Mouse (Mus musculus): ENCODE results near the gene Nr1h4. TPM values are rescaled to one million over a fixed set of nuclear protein-coding genes. Genes with fewer than 3 reads are reported as not detected.

The Nr1h4 gene
- polyA plus RNA-seq, 1 experiment from 2014 or later = 17.8 TPM

DNA sequence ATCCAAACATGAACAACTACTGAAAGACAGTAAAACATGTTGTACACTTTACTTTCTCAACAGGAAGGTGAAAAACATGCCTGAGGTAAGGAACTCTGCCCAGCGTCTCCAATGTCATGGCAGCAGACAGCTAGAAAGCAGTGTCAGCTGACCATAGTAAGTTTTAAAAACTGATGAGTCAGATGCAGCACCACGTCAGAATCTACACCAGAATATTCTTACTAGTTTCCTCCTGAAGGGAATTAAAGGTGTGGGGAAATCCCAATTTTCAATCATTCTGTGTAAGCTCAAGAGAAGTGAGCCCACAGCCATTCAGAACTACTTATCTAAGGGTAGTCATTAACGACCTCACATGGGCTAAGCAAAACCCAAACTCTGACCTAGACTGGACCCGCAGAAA is 90.7 kb downstream of the Nr1h4 start:
- Histone ChIP-seq H3K4me1 (replicated peaks; ENCODE audit: control insufficient read depth, insufficient read depth, low read length) (peaks cover 8% of the 10 kb centered on the region; the same call in 1 of the 2 replicates), H3K27ac (ENCODE audit: low read depth) (no peak overlapping the region), H3K4me3 (ENCODE audit: low read depth, low read length) (peak overlapping the region; percentile 76), H3K9ac (ENCODE audit: low read length) (peak overlapping the region; percentile 59), H3K27me3 (replicated peaks; ENCODE audit: control insufficient read depth, insufficient read depth, low read length) (no peaks in the 10 kb centered on the region), H3K36me3 (ENCODE audit: control insufficient read depth, insufficient read depth, low read length) (peaks cover 5% of the 10 kb centered on the region; the same call in 1 of the 2 replicates), H3K4me2 (ENCODE audit: low read length) (peak overlapping the region; percentile 85), H3K9me3 (ENCODE audit: control insufficient read depth, low read length) (no peaks in the 10 kb centered on the region)
- 11% methylated on average over 4 of the region's 4 CpGs for WGBS
- no peak for ATAC-seq (replicated peaks; ENCODE audit: low FRiP score, low TSS enrichment, low read depth)
- peak; percentile 48 for DNase-seq (ENCODE audit: low spot score)

DNA sequence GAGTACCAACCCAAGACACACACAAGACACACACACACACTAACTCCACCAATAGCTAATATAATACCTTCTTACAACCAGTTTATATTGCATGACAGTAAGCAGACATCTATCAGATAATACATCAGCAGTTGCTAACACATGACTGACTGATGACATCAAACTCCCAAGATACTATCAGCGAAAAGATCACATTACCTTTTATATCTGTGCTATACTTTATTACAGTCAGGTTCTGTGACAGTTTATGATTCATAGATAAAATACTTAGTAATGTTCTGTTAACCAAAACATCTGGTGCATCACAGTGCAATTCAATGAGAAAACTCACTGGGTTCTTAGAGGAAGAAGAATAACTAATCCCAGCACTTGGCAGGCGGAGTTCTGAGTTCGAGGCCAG is 91.4 kb downstream of the Nr1h4 start:
- Histone ChIP-seq H3K9ac (ENCODE audit: low read length) (no peak overlapping the region), H3K27ac (ENCODE audit: low read depth) (no peak overlapping the region), H3K36me3 (ENCODE audit: control insufficient read depth, insufficient read depth, low read length) (peaks cover 10% of the 10 kb centered on the region; the same call in 1 of the 2 replicates), H3K4me2 (ENCODE audit: low read length) (no peak overlapping the region), H3K27me3 (replicated peaks; ENCODE audit: control insufficient read depth, insufficient read depth, low read length) (no peaks in the 10 kb centered on the region), H3K9me3 (ENCODE audit: control insufficient read depth, low read length) (no peaks in the 10 kb centered on the region), H3K4me1 (replicated peaks; ENCODE audit: control insufficient read depth, insufficient read depth, low read length) (peaks cover 8% of the 10 kb centered on the region; the same call in 1 of the 2 replicates), H3K4me3 (ENCODE audit: low read depth, low read length) (no peak overlapping the region)
- no peak for ATAC-seq (replicated peaks; ENCODE audit: low FRiP score, low TSS enrichment, low read depth)
- no peak for DNase-seq (ENCODE audit: low spot score)
- WGBS = 94% methylated on average over 3 of the region's 3 CpGs

DNA sequence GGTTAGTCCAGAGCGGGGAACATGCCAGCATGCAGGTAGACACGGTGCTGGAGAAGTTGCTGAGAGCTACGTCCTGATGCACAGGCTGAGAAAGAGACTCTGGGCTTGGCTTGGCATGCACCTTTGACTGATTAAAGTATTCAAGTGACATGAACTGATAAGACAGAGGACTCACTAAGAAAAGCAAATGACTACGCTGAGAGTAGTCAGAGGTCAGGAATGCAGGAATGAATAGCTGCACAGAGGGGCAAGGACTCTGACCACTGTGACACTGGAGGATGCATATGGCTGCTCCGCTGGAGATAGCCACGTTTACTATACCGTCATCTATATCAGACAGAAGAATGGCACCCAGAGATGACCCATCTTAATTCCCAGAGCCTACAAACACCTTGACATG is 94.0 kb downstream of the Nr1h4 start:
- H3K27ac ChIP-seq (ENCODE audit: low read depth) = no peak overlapping the region
- 75% methylated on average over 7 of the region's 7 CpGs for WGBS
- H3K27me3 ChIP-seq (replicated peaks; ENCODE audit: control insufficient read depth, insufficient read depth, low read length) = no peaks in the 10 kb centered on the region
- ATAC-seq (replicated peaks; ENCODE audit: low FRiP score, low TSS enrichment, low read depth) (no peak), DNase-seq (ENCODE audit: low spot score) (peak; percentile 45)
- H3K36me3 ChIP-seq (ENCODE audit: control insufficient read depth, insufficient read depth, low read length) = peaks cover 20% of the 10 kb centered on the region
- H3K9ac ChIP-seq (ENCODE audit: low read length) = no peak overlapping the region
- no peaks in the 10 kb centered on the region for H3K9me3 ChIP-seq (ENCODE audit: control insufficient read depth, low read length)
- H3K4me3 ChIP-seq (ENCODE audit: low read depth, low read length) = no peak overlapping the region
- H3K4me2 ChIP-seq (ENCODE audit: low read length) = no peak overlapping the region
- H3K4me1 ChIP-seq (replicated peaks; ENCODE audit: control insufficient read depth, insufficient read depth, low read length) = peaks cover 8% of the 10 kb centered on the region; the same call in 1 of the 2 replicates

DNA sequence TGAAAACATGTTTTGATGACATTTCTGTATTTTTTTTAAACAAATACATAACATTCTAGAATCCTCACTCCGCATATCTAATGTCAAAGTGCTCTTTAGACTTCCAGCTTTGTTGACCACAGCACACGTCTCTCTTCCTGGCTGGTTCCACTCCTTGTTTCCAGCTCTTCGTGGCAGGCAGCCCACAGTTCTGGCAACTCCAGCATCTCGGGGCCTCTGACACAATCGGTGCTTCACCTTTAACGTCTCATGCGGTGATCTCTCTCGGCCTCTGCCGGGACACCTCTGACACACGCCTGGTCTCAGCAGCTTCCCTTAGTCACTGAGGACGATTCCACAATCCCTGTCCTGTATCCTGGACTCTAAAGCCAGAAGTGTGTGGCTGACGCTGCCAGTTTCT is 95.4 kb downstream of the Nr1h4 start:
- H3K4me2 ChIP-seq (ENCODE audit: low read length) = no peak overlapping the region
- WGBS = 78% methylated on average over 12 of the region's 12 CpGs
- 0 out of 2 replicates have a peak, but pooled peaks cover 4% of the 10 kb centered on the region for H3K4me1 ChIP-seq (replicated peaks; ENCODE audit: control insufficient read depth, insufficient read depth, low read length)
- DNase-seq (ENCODE audit: low spot score) = no peak
- no peak overlapping the region for H3K27ac ChIP-seq (ENCODE audit: low read depth)
- no peak for ATAC-seq (replicated peaks; ENCODE audit: low FRiP score, low TSS enrichment, low read depth)
- H3K36me3 ChIP-seq (ENCODE audit: control insufficient read depth, insufficient read depth, low read length) = peaks cover 31% of the 10 kb centered on the region
- no peaks in the 10 kb centered on the region for H3K27me3 ChIP-seq (replicated peaks; ENCODE audit: control insufficient read depth, insufficient read depth, low read length)
- H3K4me3 ChIP-seq (ENCODE audit: low read depth, low read length) = no peak overlapping the region
- H3K9ac ChIP-seq (ENCODE audit: low read length) = no peak overlapping the region
- no peaks in the 10 kb centered on the region for H3K9me3 ChIP-seq (ENCODE audit: control insufficient read depth, low read length)

DNA sequence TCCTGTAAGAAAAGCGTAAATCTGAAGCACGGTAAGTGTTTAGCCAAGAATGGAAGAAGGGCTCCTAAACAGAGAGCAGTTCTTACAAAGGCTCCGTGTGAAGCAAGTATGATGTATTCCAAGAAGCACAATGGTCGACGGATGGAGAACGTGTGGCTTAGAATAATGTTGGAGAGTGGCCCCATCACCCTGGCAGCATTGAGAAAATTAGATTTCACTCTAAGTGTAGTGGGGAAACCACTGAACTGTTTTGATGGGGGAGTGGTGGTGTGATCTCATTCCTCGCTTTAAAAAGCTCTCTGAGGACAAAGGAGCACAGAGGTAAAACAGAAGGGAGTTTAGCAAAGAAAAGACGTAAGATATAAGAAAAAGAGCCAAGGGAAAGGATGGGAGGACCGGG is 95.9 kb downstream of the Nr1h4 start:
- 80% methylated on average over 9 of the region's 9 CpGs for WGBS
- no peak overlapping the region for H3K4me2 ChIP-seq (ENCODE audit: low read length)
- no peak overlapping the region for H3K27ac ChIP-seq (ENCODE audit: low read depth)
- H3K9me3 ChIP-seq (ENCODE audit: control insufficient read depth, low read length) = no peaks in the 10 kb centered on the region
- H3K4me1 ChIP-seq (replicated peaks; ENCODE audit: control insufficient read depth, insufficient read depth, low read length) = 0 out of 2 replicates have a peak, but pooled peaks cover under 1% of the 10 kb centered on the region
- ATAC-seq (replicated peaks; ENCODE audit: low FRiP score, low TSS enrichment, low read depth) (no peak), DNase-seq (ENCODE audit: low spot score) (no peak)
- no peak overlapping the region for H3K4me3 ChIP-seq (ENCODE audit: low read depth, low read length)
- no peaks in the 10 kb centered on the region for H3K27me3 ChIP-seq (replicated peaks; ENCODE audit: control insufficient read depth, insufficient read depth, low read length)
- no peak overlapping the region for H3K9ac ChIP-seq (ENCODE audit: low read length)
- H3K36me3 ChIP-seq (ENCODE audit: control insufficient read depth, insufficient read depth, low read length) = peaks cover 31% of the 10 kb centered on the region

DNA sequence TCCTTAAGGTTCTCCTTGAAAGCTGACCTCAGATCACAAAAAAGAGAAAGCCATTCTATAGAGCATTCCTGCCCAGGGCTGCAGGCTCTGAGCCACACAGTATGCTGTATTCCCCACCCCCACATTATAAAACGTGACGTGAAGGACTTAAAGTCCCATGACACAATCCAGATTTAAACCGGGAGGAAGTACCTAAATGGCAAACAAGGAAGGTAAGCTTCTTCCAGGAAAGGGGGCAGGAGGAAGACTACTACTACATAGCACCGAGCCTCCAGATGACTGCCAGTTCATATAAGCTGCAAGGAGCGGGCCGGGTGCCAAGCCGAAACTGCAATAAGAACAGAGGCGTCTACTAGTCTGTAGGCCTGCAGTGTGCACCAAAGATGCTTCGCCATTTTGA is 97.5 kb downstream of the Nr1h4 start:
- Histone ChIP-seq H3K27me3 (replicated peaks; ENCODE audit: control insufficient read depth, insufficient read depth, low read length) (no peaks in the 10 kb centered on the region), H3K4me2 (ENCODE audit: low read length) (no peak overlapping the region), H3K4me3 (ENCODE audit: low read depth, low read length) (no peak overlapping the region), H3K9ac (ENCODE audit: low read length) (no peak overlapping the region), H3K4me1 (replicated peaks; ENCODE audit: control insufficient read depth, insufficient read depth, low read length) (no peaks in the 10 kb centered on the region), H3K27ac (ENCODE audit: low read depth) (no peak overlapping the region), H3K9me3 (ENCODE audit: control insufficient read depth, low read length) (no peaks in the 10 kb centered on the region), H3K36me3 (ENCODE audit: control insufficient read depth, insufficient read depth, low read length) (peaks cover 31% of the 10 kb centered on the region)
- DNase-seq (ENCODE audit: low spot score) (no peak), ATAC-seq (replicated peaks; ENCODE audit: low FRiP score, low TSS enrichment, low read depth) (no peak)
- WGBS = 80% methylated on average over 9 of the region's 9 CpGs

DNA sequence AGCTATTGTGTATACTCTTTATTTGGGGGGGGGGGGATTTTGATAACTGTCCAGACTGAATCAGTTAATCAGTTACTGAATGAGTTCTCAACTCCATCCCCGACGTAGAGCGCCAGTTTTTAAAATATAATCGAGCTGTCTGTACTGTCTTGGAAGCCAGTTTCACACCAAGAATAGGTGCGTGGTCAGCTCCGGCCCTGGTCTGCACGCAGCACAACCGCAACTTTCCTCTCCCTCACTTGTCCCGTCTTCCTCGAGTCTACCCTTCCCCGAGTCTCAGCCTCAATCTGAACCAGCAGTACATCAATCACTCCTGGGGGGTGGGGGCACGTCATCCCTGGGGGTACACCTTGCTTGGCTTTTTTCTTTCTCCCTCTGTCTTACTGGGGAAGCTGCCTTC is 98.0 kb downstream of the Nr1h4 start:
- no peak overlapping the region for H3K27ac ChIP-seq (ENCODE audit: low read depth)
- H3K4me1 ChIP-seq (replicated peaks; ENCODE audit: control insufficient read depth, insufficient read depth, low read length) = no peaks in the 10 kb centered on the region
- no peak for ATAC-seq (replicated peaks; ENCODE audit: low FRiP score, low TSS enrichment, low read depth)
- H3K9ac ChIP-seq (ENCODE audit: low read length) = no peak overlapping the region
- 78% methylated on average over 12 of the region's 12 CpGs for WGBS
- H3K4me2 ChIP-seq (ENCODE audit: low read length) = no peak overlapping the region
- no peaks in the 10 kb centered on the region for H3K27me3 ChIP-seq (replicated peaks; ENCODE audit: control insufficient read depth, insufficient read depth, low read length)
- no peak overlapping the region for H3K4me3 ChIP-seq (ENCODE audit: low read depth, low read length)
- no peak for DNase-seq (ENCODE audit: low spot score)
- peaks cover 36% of the 10 kb centered on the region for H3K36me3 ChIP-seq (ENCODE audit: control insufficient read depth, insufficient read depth, low read length)
- H3K9me3 ChIP-seq (ENCODE audit: control insufficient read depth, low read length) = no peaks in the 10 kb centered on the region

DNA sequence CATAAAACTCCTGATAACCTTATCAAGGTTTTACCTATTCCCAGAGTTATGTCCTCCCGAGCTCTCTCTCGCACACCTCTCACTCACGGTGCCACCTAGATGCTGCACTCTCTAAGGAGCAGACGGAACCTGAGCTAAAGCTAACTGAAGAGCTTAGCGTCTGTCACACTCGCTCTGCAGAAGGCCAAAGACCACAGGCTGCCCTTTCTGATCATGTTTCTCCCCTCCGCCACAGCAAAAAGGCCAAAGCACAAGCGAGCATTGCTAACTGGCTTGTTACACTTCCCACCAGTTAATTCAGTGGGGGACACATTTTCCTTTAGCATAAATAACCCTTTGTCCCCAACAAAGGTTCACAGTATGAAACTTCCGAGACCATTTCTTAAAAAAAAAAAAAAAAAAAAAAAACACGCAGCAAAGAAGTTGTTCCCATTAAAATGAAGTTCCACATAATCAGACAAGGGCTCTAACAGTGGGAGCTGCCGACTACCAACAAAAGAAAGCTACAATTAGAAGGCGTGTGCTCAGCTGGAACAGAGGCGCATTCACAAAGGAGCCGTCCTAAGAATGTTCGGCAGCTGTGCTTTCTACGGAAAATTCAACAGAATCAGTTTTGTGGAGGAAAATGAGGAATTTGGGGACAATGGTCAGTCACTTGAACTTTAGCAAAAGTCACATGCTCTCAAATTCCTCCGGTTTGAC is 98.7 kb downstream of the Nr1h4 start:
- no peaks in the 10 kb centered on the region for H3K27me3 ChIP-seq (replicated peaks; ENCODE audit: control insufficient read depth, insufficient read depth, low read length)
- H3K9ac ChIP-seq (ENCODE audit: low read length) = no peak overlapping the region
- no peak for DNase-seq (ENCODE audit: low spot score)
- no peaks in the 10 kb centered on the region for H3K4me1 ChIP-seq (replicated peaks; ENCODE audit: control insufficient read depth, insufficient read depth, low read length)
- no peak overlapping the region for H3K27ac ChIP-seq (ENCODE audit: low read depth)
- 82% methylated on average over 17 of the region's 17 CpGs for WGBS
- peaks cover 40% of the 10 kb centered on the region for H3K36me3 ChIP-seq (ENCODE audit: control insufficient read depth, insufficient read depth, low read length)
- no peak overlapping the region for H3K4me3 ChIP-seq (ENCODE audit: low read depth, low read length)
- ATAC-seq (replicated peaks; ENCODE audit: low FRiP score, low TSS enrichment, low read depth) = no peak
- no peak overlapping the region for H3K4me2 ChIP-seq (ENCODE audit: low read length)
- no peaks in the 10 kb centered on the region for H3K9me3 ChIP-seq (ENCODE audit: control insufficient read depth, low read length)

DNA sequence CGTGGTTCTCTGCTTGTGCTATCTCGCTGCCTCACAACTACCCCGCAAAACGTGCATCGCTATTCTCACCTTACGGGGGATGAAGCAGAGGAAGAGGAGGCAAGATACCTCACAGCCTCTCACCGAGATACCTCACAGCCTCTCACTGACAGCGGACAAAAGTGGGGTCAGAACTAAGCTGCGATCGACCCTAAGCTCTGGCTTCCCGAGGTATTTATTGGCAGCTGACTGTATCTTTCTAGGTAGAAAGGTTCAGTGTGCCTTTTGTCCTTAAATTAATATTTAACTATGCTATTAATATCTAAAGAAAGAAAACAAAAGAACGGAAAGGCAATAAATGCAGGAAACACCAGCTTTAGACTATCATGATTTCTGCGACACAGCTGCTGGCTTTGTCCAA is 100.6 kb downstream of the Nr1h4 start:
- no peaks in the 10 kb centered on the region for H3K4me1 ChIP-seq (replicated peaks; ENCODE audit: control insufficient read depth, insufficient read depth, low read length)
- no peak overlapping the region for H3K27ac ChIP-seq (ENCODE audit: low read depth)
- no peak overlapping the region for H3K4me3 ChIP-seq (ENCODE audit: low read depth, low read length)
- no peak overlapping the region for H3K9ac ChIP-seq (ENCODE audit: low read length)
- no peak overlapping the region for H3K4me2 ChIP-seq (ENCODE audit: low read length)
- no peak for DNase-seq (ENCODE audit: low spot score)
- WGBS = 83% methylated on average over 13 of the region's 13 CpGs
- H3K36me3 ChIP-seq (ENCODE audit: control insufficient read depth, insufficient read depth, low read length) = peaks cover 51% of the 10 kb centered on the region
- no peaks in the 10 kb centered on the region for H3K9me3 ChIP-seq (ENCODE audit: control insufficient read depth, low read length)
- H3K27me3 ChIP-seq (replicated peaks; ENCODE audit: control insufficient read depth, insufficient read depth, low read length) = no peaks in the 10 kb centered on the region
- no peak for ATAC-seq (replicated peaks; ENCODE audit: low FRiP score, low TSS enrichment, low read depth)
